Mouse (Mus musculus) CH12.LX (cell line): Measurements from ENCODE around the gene Gm17019.
"Not testable (repeated sequence)": the region's sequence is repeated elsewhere in the genome, so short reads cannot be mapped to it uniquely, and the experiment has no call there.

Experiments
- CTCF ChIP-seq, 2 experiments: IDR thresholded peaks in 1 of 2; conservative IDR thresholded peaks in 1 of 2; 2 replicates each; pipeline ENCODE4 v1.5.1; 2011 to 2012; ENCODE audit warnings: low read depth in 2 of 2, low read length in 2 of 2, improper control_type of control experiment in 1 of 2, inconsistent platforms in 1 of 2, mild to moderate bottlenecking in 1 of 2, moderate library complexity in 1 of 2
- E2F4 ChIP-seq: IDR thresholded peaks from 2 replicates; pipeline ENCODE4 v1.6.1; 2011; ENCODE audit warnings: low read depth, low read length, improper control_type of control experiment; ENCODE audit not compliant: insufficient replicate concordance
- KAT2A ChIP-seq: IDR thresholded peaks from 2 replicates; pipeline ENCODE4 v1.6.1; 2012; ENCODE audit warnings: low read length, improper control_type of control experiment, inconsistent platforms; ENCODE audit not compliant: insufficient replicate concordance
- MXI1 ChIP-seq: IDR thresholded peaks from 2 replicates; pipeline ENCODE4 v1.6.1; 2011; ENCODE audit warnings: mild to moderate bottlenecking, low read depth, low read length, improper control_type of control experiment
- TBP ChIP-seq: conservative IDR thresholded peaks from 2 replicates; pipeline ENCODE4 v1.6.1; 2011; ENCODE audit warnings: low read depth, low read length, improper control_type of control experiment

DNA sequence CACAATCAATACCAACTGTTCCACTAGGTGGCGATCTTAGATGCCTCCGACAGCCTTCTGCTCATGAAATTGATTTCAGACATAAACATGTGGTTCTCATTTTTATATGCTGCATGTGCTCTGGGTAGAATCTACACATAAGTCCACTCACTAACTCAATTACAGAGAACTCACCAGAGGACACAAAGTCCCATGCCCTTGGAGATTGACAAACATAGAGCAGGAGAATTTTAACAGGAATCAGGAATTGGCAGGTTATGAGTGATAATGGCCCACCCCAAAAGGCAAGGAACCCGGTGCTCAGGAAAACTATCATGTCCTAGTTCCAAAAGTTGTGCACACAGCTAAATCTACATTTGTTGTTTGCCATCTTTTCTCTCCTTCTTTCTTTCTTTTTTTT lies 25.9 kb downstream of the Gm17019 start:
- TF ChIP-seq KAT2A; CTCF (conservative IDR thresholded peaks at IDR 0.05 in 1 of 2, IDR thresholded peaks at IDR 0.05 in 1 of 2; ENCODE audit: low read depth in 2 of 2, low read length in 2 of 2); MXI1; E2F4; TBP: not testable (repeated sequence)
